Mouse (Mus musculus) brain, embryonic 14.5 days (tissue): ENCODE measurements around the gene Zfp831.

Experiments used
- CTCF ChIP-seq: fragments of 200-500 bp; IDR thresholded peaks from 2 replicates; pipeline ENCODE4 v1.5.1; 2012; ENCODE audit warnings: inconsistent platforms, mild to moderate bottlenecking, moderate library complexity, borderline replicate concordance; ENCODE audit not compliant: insufficient read depth, insufficient read length; ENCODE audit errors: extremely low read depth
- POLR2A ChIP-seq: fragments of 200-500 bp; IDR thresholded peaks from 2 replicates; pipeline ENCODE4 v1.6.1; 2012; ENCODE audit warnings: mild to moderate bottlenecking, inconsistent platforms, borderline replicate concordance; ENCODE audit not compliant: poor library complexity, insufficient read depth, insufficient read length, severe bottlenecking; ENCODE audit errors: extremely low read depth

- TF ChIP-seq POLR2A (no peak), CTCF (no peak)
Observed at GRCm38 (mm10) chr2:174747182-174747581, 103.8 kb downstream of the Zfp831 start.
